Mouse (Mus musculus) embryonic fibroblast, embryonic 13.5 days (primary cell): ENCODE measurements at regions not wholly inside any gene's neighbourhood (a gene's known extent, or its start where the extent isn't known, plus 50 kb on each side); places are given as distances from the start of the nearest gene placed in this dataset.

ENCODE experiments used
- CTCF ChIP-seq: IDR thresholded peaks from 2 replicates; pipeline ENCODE4 v1.5.1; 2011; ENCODE audit warnings: mild to moderate bottlenecking, control low read depth, low read length, moderate library complexity, borderline replicate concordance; ENCODE audit not compliant: insufficient read depth
- POLR2A ChIP-seq: IDR thresholded peaks from 2 replicates; pipeline ENCODE4 v1.6.1; 2011; ENCODE audit warnings: low read depth, mild to moderate bottlenecking, control low read depth, low read length, moderate library complexity

DNA sequence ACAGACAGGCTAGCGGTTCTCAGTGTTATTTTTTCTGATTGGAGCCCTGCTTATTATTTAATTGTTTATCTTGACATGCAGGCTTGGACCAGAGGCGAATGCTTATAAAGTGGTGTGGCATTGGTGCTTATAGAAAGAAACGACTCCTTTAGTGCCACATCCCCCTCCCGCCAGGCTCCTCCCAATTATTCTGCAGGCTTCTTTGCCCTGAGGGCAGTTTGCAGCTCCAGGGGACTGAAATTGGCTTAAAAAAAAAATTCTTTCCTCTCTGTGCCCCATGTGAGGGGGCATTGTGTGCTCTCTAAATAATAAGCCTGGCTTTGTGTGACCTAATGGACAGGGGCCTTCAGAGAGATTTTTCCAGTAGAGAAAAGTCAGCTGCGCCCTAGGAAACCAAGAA lies 409.1 kb upstream of the Smim15 start:
- TF ChIP-seq POLR2A (no peak), CTCF (no peak)
